In the genomic region with DNA sequence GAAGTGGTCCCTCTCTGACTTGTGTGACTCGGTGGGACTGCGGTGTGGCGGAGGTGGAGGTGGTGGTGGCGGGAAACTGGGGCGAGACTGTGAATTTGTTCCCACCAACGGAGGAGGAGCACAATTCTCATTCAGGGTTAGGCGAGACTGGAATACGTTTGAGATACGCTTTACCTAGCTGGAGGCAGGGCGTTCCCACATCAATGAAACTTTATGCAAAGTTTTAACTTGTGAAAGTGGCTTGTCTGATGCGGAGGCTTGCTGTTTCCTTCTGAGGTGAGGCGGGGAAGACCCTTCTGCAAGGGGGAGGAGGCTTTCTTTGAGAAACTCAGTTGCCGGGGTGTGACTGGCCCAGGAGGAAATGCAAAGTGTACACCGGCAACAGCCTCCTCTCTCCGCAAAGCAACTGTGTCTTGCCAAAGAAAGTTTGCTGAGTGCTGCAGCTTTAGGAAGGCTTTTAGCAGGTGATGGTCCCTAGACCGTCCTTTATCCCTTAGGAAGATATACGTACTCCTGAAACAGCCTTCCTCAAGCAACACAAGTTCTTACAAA, we compare ENCODE assay signal across 7 mouse cellular contexts. TPM values are rescaled to one million over a fixed set of nuclear protein-coding genes. Genes with fewer than 3 reads are reported as not detected.
DNase-seq lines count a peak whose midpoint lies in the region; ATAC-seq and TF ChIP-seq lines count a peak whose summit lies in the region.

No protein-coding gene starts in this region.

- no peaks in the 10 kb centered on the region for H3K9me3 ChIP-seq in neural tube, embryonic 11.5 days (ENCODE audit: control insufficient read depth, low read length)
- no peaks in the 10 kb centered on the region for H3K9me3 ChIP-seq in heart, embryonic 14.5 days (ENCODE audit: control insufficient read depth, low read length)
- no peaks in the 10 kb centered on the region for H3K9me3 ChIP-seq in liver, embryonic 14.5 days (ENCODE audit: control insufficient read depth, low read length)
- H3K9me3 ChIP-seq in neural tube, embryonic 14.5 days (ENCODE audit: control insufficient read depth, low read length), result no peaks in the 10 kb centered on the region

- TF ChIP-seq EP300 in liver, embryonic 14.5 days (IDR thresholded peaks at IDR 0.05; ENCODE audit: low read depth), result no peak

- H3K27me3 ChIP-seq in neural tube, embryonic 11.5 days (ENCODE audit: control insufficient read depth, insufficient read depth, low read length), result no peaks in the 10 kb centered on the region
- no peaks in the 10 kb centered on the region for H3K27me3 ChIP-seq in heart, embryonic 14.5 days (ENCODE audit: control insufficient read depth, insufficient read depth, low read length)
- no peaks in the 10 kb centered on the region for H3K27me3 ChIP-seq in liver, embryonic 14.5 days (ENCODE audit: control insufficient read depth, insufficient read depth, low read length)
- peaks cover 6% of the 10 kb centered on the region; the same call in 1 of the 2 replicates for H3K27me3 ChIP-seq in neural tube, embryonic 14.5 days (ENCODE audit: control insufficient read depth, insufficient read depth, low read length)

- no peak; the same call in 1 of the 2 replicates for ATAC-seq in neural tube, embryonic 11.5 days (ENCODE audit: insufficient read depth, low FRiP score, low TSS enrichment)
- ATAC-seq in heart, embryonic 14.5 days (ENCODE audit: insufficient number of reproducible peaks, insufficient read depth, low FRiP score, low read depth), result no peak; the same call in 1 of the 2 replicates
- peak; percentile 65 for ATAC-seq in liver, embryonic 14.5 days (ENCODE audit: insufficient read depth)
- ATAC-seq in neural tube, embryonic 14.5 days (ENCODE audit: low read depth), result no peak

- peak; percentile 28 for DNase-seq in neural tube, embryonic 11.5 days (ENCODE audit: low spot score)
- no peak for DNase-seq in neural tube, embryonic 10.5 days (ENCODE audit: extremely low spot score, low spot score)
- DNase-seq in liver, embryonic 14.5 days (ENCODE audit: low read depth in 3 of 3, low spot score in 3 of 3), result peak in 2 of 3 experiments; percentile 17 to 30
- DNase-seq in retina, embryonic 14.5 days (ENCODE audit: low spot score), result no peak

- no peak for TF ChIP-seq POLR2A in bone marrow, adult 2 months (IDR thresholded peaks at IDR 0.05; ENCODE audit: borderline replicate concordance, control insufficient read depth, low read depth, low read length)

- H3K4me2 ChIP-seq in neural tube, embryonic 11.5 days (ENCODE audit: low read depth), result peak overlapping the region; percentile 97
- H3K4me2 ChIP-seq in heart, embryonic 14.5 days (ENCODE audit: low read length), result peak overlapping the region; percentile 81
- peak overlapping the region; percentile 89 for H3K4me2 ChIP-seq in liver, embryonic 14.5 days (ENCODE audit: low read depth)
- peak overlapping the region; percentile 96 for H3K4me2 ChIP-seq in neural tube, embryonic 14.5 days (ENCODE audit: low read depth, low read length)

- H3K27ac ChIP-seq in neural tube, embryonic 11.5 days (ENCODE audit: low read depth, low read length), result no peak overlapping the region
- H3K27ac ChIP-seq in bone marrow, adult 2 months (ENCODE audit: control insufficient read depth, insufficient read depth, low read depth, low read length, poor library complexity), result peak overlapping the region; percentile 94
- H3K27ac ChIP-seq in heart, embryonic 14.5 days (replicated peaks in 1 of 2; ENCODE audit: control insufficient read depth in 1 of 2, insufficient read depth in 1 of 2, low read depth in 2 of 2, low read length in 2 of 2), result peak overlapping the region in 1 of 2 experiments; percentile 9; a peak in 1 of 4 replicates
- no peak overlapping the region for H3K27ac ChIP-seq in liver, embryonic 14.5 days
- no peak overlapping the region for H3K27ac ChIP-seq in neural tube, embryonic 14.5 days (ENCODE audit: low read depth, low read length)

- H3K9ac ChIP-seq in neural tube, embryonic 11.5 days (ENCODE audit: low read length), result peak overlapping the region; percentile 88
- peak overlapping the region; percentile 88 for H3K9ac ChIP-seq in heart, embryonic 14.5 days (ENCODE audit: low read length)
- H3K9ac ChIP-seq in liver, embryonic 14.5 days (replicated peaks), result peak overlapping the region; percentile 52
- H3K9ac ChIP-seq in neural tube, embryonic 14.5 days (replicated peaks; ENCODE audit: low read depth, low read length), result peak overlapping the region; percentile 77

- TF ChIP-seq CTCF in bone marrow, adult 2 months (IDR thresholded peaks at IDR 0.05; ENCODE audit: control insufficient read depth, insufficient read depth, low read length), result no peak
- TF ChIP-seq CTCF in liver, embryonic 14.5 days (IDR thresholded peaks at IDR 0.05; ENCODE audit: low read depth), result no peak

- H3K4me3 ChIP-seq in neural tube, embryonic 11.5 days (ENCODE audit: low read depth, low read length), result peak overlapping the region; percentile 66
- H3K4me3 ChIP-seq in bone marrow, adult 2 months (replicated peaks; ENCODE audit: control insufficient read depth, low read depth, low read length), result peak overlapping the region; percentile 91
- H3K4me3 ChIP-seq in heart, embryonic 14.5 days (ENCODE audit: control insufficient read depth in 1 of 2, insufficient read depth in 1 of 2, low read depth in 1 of 2, low read length in 2 of 2), result peak overlapping the region; percentile 75 to 80
- peak overlapping the region; percentile 68 to 69 for H3K4me3 ChIP-seq in liver, embryonic 14.5 days (ENCODE audit: insufficient read depth in 1 of 2, low read depth in 2 of 2, low read length in 2 of 2)
- peak overlapping the region; percentile 78 for H3K4me3 ChIP-seq in neural tube, embryonic 14.5 days (ENCODE audit: low read depth, low read length)

- 2% methylated on average over 17 of the region's 17 CpGs for WGBS in neural tube, embryonic 11.5 days
- 1% methylated on average over 17 of the region's 17 CpGs for WGBS in bone marrow, adult 2 months
- WGBS in heart, embryonic 14.5 days, result 5% methylated on average over 17 of the region's 17 CpGs
- 5% methylated on average over 17 of the region's 17 CpGs for WGBS in liver, embryonic 14.5 days (ENCODE audit: insufficient replicate concordance)
- 3% methylated on average over 17 of the region's 17 CpGs for WGBS in neural tube, embryonic 14.5 days

- H3K36me3 ChIP-seq in neural tube, embryonic 11.5 days (ENCODE audit: control insufficient read depth, insufficient read depth, low read length), result no peaks in the 10 kb centered on the region
- H3K36me3 ChIP-seq in heart, embryonic 14.5 days (ENCODE audit: control insufficient read depth, insufficient read depth, low read length), result no peaks in the 10 kb centered on the region
- H3K36me3 ChIP-seq in liver, embryonic 14.5 days (replicated peaks; ENCODE audit: control insufficient read depth, insufficient read depth, low read depth), result no peaks in the 10 kb centered on the region
- H3K36me3 ChIP-seq in neural tube, embryonic 14.5 days (ENCODE audit: control insufficient read depth, insufficient read depth, low read length), result no peaks in the 10 kb centered on the region

- peaks cover 6% of the 10 kb centered on the region; the same call in 1 of the 2 replicates for H3K4me1 ChIP-seq in neural tube, embryonic 11.5 days (ENCODE audit: control insufficient read depth, insufficient read depth, low read length)
- no peaks in the 10 kb centered on the region for H3K4me1 ChIP-seq in bone marrow, adult 2 months (ENCODE audit: control insufficient read depth, insufficient read depth, low read length)
- peaks cover 0 to 5% of the 10 kb centered on the region in 2 experiments; a peak in 1 of 4 replicates for H3K4me1 ChIP-seq in heart, embryonic 14.5 days (ENCODE audit: control insufficient read depth in 2 of 2, insufficient read depth in 2 of 2, low read length in 2 of 2)
- H3K4me1 ChIP-seq in liver, embryonic 14.5 days (replicated peaks; ENCODE audit: control insufficient read depth in 2 of 2, insufficient read depth in 2 of 2, low read length in 1 of 2), result peaks cover 0 to 4% of the 10 kb centered on the region in 2 experiments; a peak in 2 of 4 replicates
- no peaks in the 10 kb centered on the region for H3K4me1 ChIP-seq in neural tube, embryonic 14.5 days (ENCODE audit: control insufficient read depth, insufficient read depth, low read length)

RNA-seq across cellular contexts. Expression of a gene that starts 1.3 kb away (rescaled TPM):
- 22.2 and 22.6 TPM in 2 replicates for polyA plus RNA-seq in neural tube, embryonic 11.5 days (2014; fragmentation: Nextera tagmentation; extraction: Ambion mirVana)
- polyA plus RNA-seq in bone marrow, adult 2 months (2011; ENCODE audit: insufficient read depth, insufficient read length, low replicate concordance, missing spikeins), result 3.3 and 4.8 TPM in 2 replicates
- 12.7 and 13.3 TPM in 2 replicates for polyA plus RNA-seq in heart, embryonic 14.5 days (2014; fragmentation: Nextera tagmentation; extraction: Ambion mirVana)
- polyA plus RNA-seq in liver, embryonic 14.5 days (2012; rRNA removed), result 1.5 and 2.1 TPM in 2 replicates
- 4.7 and 5.9 TPM in 2 replicates for polyA plus RNA-seq in liver, embryonic 14.5 days (2014; fragmentation: Nextera tagmentation; extraction: Ambion mirVana)
- polyA plus RNA-seq in neural tube, embryonic 14.5 days (2014; fragmentation: Nextera tagmentation; extraction: Ambion mirVana), result 21.1 and 22.5 TPM in 2 replicates

Comparison
In these comparisons a context has a peak if more than half of its experiments do, and no peak if none do; other contexts are left out.
1. DNase-seq: peak in neural tube, embryonic 11.5 days (single experiment) and liver, embryonic 14.5 days (2 of 3); none in neural tube, embryonic 10.5 days (single experiment) and retina, embryonic 14.5 days (single experiment).
2. Peak in every context shown above with its lines, with median percentiles within 50 percentile points of each other: H3K4me2 ChIP-seq, H3K4me3 ChIP-seq and H3K9ac ChIP-seq.